Mouse (Mus musculus) spleen, postnatal 14 days (tissue): ENCODE results near the gene Tns3.
"Not testable (repeated sequence)": the region's sequence is repeated elsewhere in the genome, so short reads cannot be mapped to it uniquely, and the experiment has no call there.

Experiments used
- DNase-seq, 2 experiments: peaks; one replicate each; pipeline ENCODE4 v3.0.0; 2021 to 2022; ENCODE audit warnings: low spot score in 2 of 2

Tns3 gene

DNA sequence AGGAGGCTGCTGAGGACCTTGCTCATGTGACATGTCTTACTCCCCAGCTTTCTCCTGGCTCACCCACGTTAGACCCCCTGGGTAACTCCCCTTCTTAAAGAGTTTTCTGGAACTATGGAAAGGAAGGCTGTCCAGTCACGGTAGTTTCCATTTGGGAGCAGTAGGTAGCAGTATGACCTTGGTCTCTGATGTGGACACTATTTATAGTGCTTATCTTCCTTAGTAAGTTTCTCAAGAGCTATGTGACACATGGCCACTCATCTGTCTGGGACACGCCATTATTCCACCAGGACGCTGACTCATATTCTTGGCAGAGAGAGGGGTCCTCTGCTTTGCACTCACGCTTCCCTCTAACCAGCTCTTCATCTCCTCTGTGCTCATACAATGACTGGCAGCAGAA lies 84.5 kb downstream of the Tns3 start:
- DNase-seq: no peak

GRCm38 (mm10) chr11:8575217-8576180 lies 88.8 kb downstream of the Tns3 start:
- no peak for DNase-seq

DNA sequence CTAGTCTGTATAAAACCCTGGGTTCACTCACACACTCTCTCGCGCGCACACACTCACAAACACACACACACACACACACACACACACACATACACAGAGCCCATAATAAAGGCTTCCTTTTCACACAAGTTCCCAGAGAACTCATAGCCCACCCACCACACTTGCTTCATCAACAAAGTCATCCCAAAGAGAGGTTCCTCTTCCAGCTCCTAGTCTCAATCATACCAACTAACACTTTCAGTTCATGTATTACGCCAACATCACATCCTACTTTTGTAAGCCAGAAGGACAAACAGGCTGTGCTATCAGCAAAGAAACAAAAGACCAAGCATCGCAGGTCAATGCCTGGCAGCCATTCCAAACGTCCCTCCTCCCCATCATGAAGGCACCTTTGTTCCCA lies 89.8 kb downstream of the Tns3 start:
- DNase-seq: no peak

GRCm38 (mm10) chr11:8572762-8573161 lies 91.6 kb downstream of the Tns3 start:
- no peak for DNase-seq

GRCm38 (mm10) chr11:8569232-8570028 lies 94.9 kb downstream of the Tns3 start:
- no peak for DNase-seq

- no peak for DNase-seq
Observed at GRCm38 (mm10) chr11:8568829-8569228, 95.5 kb downstream of the Tns3 start.

DNA sequence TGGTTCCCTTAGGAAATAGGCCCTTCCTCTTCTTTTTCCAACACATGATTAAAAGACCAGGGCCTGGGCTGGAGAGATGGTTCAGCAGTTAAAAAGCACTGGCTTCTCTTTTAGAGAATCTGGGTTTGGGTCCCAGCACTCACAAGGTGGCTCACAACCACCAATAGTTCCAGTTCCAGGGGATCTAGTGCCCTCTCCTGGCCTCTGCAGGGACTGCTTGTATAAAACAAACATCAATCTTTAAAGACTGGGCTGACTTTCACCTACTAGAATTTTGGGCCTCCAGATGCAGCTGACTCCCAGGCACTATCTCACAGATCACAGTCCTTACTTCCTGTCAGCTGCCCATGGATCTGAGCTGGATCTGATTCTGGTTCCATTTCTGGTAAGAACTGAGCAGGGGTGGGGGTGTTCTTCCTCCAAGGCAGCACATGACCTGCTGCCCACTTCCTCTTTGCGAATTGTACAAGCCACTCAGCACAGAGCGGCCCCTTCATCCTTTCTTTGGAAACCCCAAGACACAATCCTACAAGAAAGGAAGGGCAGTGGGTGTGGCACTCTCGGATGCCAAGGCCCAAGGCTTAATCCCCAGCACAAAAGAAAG lies 98.0 kb downstream of the Tns3 start:
- DNase-seq: no peak

- DNase-seq: no peak
Observed at GRCm38 (mm10) chr11:8558761-8559282, 105.5 kb downstream of the Tns3 start.

GRCm38 (mm10) chr11:8558258-8558657 lies 106.1 kb downstream of the Tns3 start:
- DNase-seq: no peak

DNA sequence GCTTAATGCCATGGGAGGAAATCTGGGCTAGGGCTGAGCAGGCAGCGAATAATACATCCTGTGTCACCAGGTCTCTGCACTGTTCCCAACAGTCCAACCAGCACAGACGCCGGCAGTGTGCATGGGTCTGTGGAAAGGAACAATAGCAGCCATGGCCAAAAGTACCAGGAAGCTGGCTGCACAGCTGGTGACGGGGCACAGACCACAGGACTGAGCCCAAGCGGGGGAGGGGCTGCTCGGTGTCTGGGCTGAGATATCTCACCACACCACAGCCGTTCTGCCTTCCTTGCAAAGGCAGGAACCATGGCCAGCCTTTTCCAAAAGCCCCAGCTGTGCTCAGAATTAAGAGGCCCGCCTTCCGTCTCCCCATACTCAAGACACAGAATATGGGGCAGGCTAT lies 107.3 kb downstream of the Tns3 start:
- DNase-seq: no peak

- DNase-seq: no peak
Observed at GRCm38 (mm10) chr11:8551710-8552109, 112.6 kb downstream of the Tns3 start.

DNA sequence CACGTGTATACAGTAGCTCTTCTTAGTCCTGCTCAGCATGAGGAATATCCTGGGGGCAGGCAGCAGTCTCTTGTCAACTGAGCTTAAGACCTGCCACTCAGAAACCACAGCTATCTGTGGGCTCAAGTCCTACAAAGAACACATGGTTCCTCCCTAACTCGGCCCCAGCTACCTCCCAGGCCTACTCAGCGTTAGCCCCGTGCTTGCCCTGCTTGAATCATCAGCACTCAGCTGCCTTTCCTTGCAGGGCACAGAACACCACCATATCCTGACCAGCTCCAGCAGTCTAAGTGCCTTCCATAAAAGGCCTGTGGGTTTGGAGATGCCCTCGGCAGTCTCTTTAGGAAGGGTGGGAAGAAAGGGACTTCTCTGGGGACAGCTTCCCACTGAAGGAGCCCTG lies 116.7 kb downstream of the Tns3 start:
- DNase-seq: no peak

GRCm38 (mm10) chr11:8545798-8546197 lies 118.5 kb downstream of the Tns3 start:
- peak in 1 of 2 experiments; percentile 32 for DNase-seq

GRCm38 (mm10) chr11:8544355-8544754 lies 120.0 kb downstream of the Tns3 start:
- no peak for DNase-seq

- no peak for DNase-seq
Observed at GRCm38 (mm10) chr11:8541222-8541815, 123.0 kb downstream of the Tns3 start.

- DNase-seq: no peak
Observed at GRCm38 (mm10) chr11:8539593-8540265, 124.6 kb downstream of the Tns3 start.

- DNase-seq: no peak
Observed at GRCm38 (mm10) chr11:8537013-8537614, 127.2 kb downstream of the Tns3 start.

- peak in 1 of 2 experiments; percentile 48 for DNase-seq
Observed at GRCm38 (mm10) chr11:8534893-8535292, 129.4 kb downstream of the Tns3 start.

- DNase-seq: not testable (repeated sequence)
Observed at GRCm38 (mm10) chr11:8532771-8533170, 131.6 kb downstream of the Tns3 start.

- no peak for DNase-seq
Observed at GRCm38 (mm10) chr11:8532112-8532747, 132.1 kb downstream of the Tns3 start.
